Mouse (Mus musculus) neural tube, embryonic 13.5 days (tissue): ENCODE results near the gene Asphd2. TPM values are rescaled to one million over a fixed set of nuclear protein-coding genes. Genes with fewer than 3 reads are reported as not detected.

Source experiments
- ATAC-seq: fragments of 200-750 bp; cut with Nextera tagmentation; 2 replicates; pipeline ENCODE4 v1.8.0; 2017; ENCODE audit warnings: low read depth, mild to moderate bottlenecking, moderate TSS enrichment, moderate library complexity
- H3K27ac ChIP-seq: fragments of 300-500 bp; sonication (generic); replicated peaks from 2 replicates; pipeline ENCODE4 v1.5.1; 2015; ENCODE audit warnings: moderate library complexity, mild to moderate bottlenecking, inconsistent platforms
- H3K27me3 ChIP-seq: fragments of 300-500 bp; sonication (generic); 2 replicates; pipeline ENCODE4 v1.6.1; 2015; ENCODE audit warnings: mild to moderate bottlenecking, inconsistent platforms
- H3K36me3 ChIP-seq: fragments of 300-500 bp; sonication (generic); 2 replicates; pipeline ENCODE4 v1.6.1; 2015; ENCODE audit warnings: mild to moderate bottlenecking, inconsistent platforms
- H3K4me1 ChIP-seq: fragments of 300-500 bp; sonication (generic); replicated peaks from 2 replicates; pipeline ENCODE4 v1.6.1; 2015; ENCODE audit warnings: inconsistent platforms
- H3K4me2 ChIP-seq: fragments of 300-500 bp; sonication (generic); 2 replicates; pipeline ENCODE4 v1.6.1; 2015; ENCODE audit warnings: inconsistent platforms, mild to moderate bottlenecking, moderate library complexity
- H3K4me3 ChIP-seq: fragments of 300-500 bp; sonication (generic); 2 replicates; pipeline ENCODE4 v1.5.1; 2015; ENCODE audit warnings: mild to moderate bottlenecking, inconsistent platforms
- H3K9ac ChIP-seq: fragments of 300-500 bp; sonication (generic); 2 replicates; pipeline ENCODE4 v1.6.1; 2015; ENCODE audit warnings: moderate library complexity, mild to moderate bottlenecking, inconsistent platforms
- H3K9me3 ChIP-seq: fragments of 300-500 bp; sonication (generic); 2 replicates; pipeline ENCODE4 v1.6.1; 2016; ENCODE audit warnings: inconsistent platforms
- WGBS: fragments of 180-500 bp; shearing (Covaris S2); methylation state at CpG from one replicate; pipeline ENCODE4 v1.1.7; 2015; 5-methylcytosine and 5-hydroxymethylcytosine counted together
- polyA plus RNA-seq: library from polyadenylated mRNA; unstranded; fragments of >200 nt; fragmentation: Nextera tagmentation; extraction: Ambion mirVana; gene quantifications from 2 replicates; pipeline ENCODE4 v1.2.1, GENCODE M21; 2015

The Asphd2 gene
- polyA plus RNA-seq, 1 experiment from 2014 or later: 69.6 TPM

GRCm38 (mm10) chr5:112367929-112368328 lies 26.7 kb downstream of the Asphd2 start:
- Histone ChIP-seq H3K4me3 (no peak overlapping the region), H3K27ac (no peak overlapping the region), H3K9me3 (no peaks in the 10 kb centered on the region), H3K9ac (no peak overlapping the region), H3K4me2 (no peak overlapping the region), H3K27me3 (no peaks in the 10 kb centered on the region), H3K36me3 (peaks cover 61% of the 10 kb centered on the region), H3K4me1 (peaks cover 46% of the 10 kb centered on the region)
- ATAC-seq: no peak
- 90% methylated on average over 12 of the region's 12 CpGs for WGBS

- Histone ChIP-seq H3K9me3 (no peaks in the 10 kb centered on the region), H3K27me3 (no peaks in the 10 kb centered on the region), H3K9ac (no peak overlapping the region), H3K4me2 (no peak overlapping the region), H3K4me3 (no peak overlapping the region), H3K27ac (no peak overlapping the region), H3K4me1 (peaks cover 40% of the 10 kb centered on the region), H3K36me3 (peaks cover 66% of the 10 kb centered on the region)
- 88% methylated on average over 4 of the region's 4 CpGs for WGBS
- ATAC-seq: no peak
These were observed 27.3 kb downstream of the Asphd2 start for GRCm38 (mm10) chr5:112367338-112367737.

GRCm38 (mm10) chr5:112366879-112367278 lies 27.8 kb downstream of the Asphd2 start:
- H3K4me1 ChIP-seq: peaks cover 35% of the 10 kb centered on the region
- H3K36me3 ChIP-seq: peaks cover 70% of the 10 kb centered on the region
- ATAC-seq: no peak

GRCm38 (mm10) chr5:112364184-112364797 lies 30.4 kb downstream of the Asphd2 start:
- H3K36me3 ChIP-seq: peaks cover 61% of the 10 kb centered on the region
- no peaks in the 10 kb centered on the region for H3K9me3 ChIP-seq
- no peak overlapping the region for H3K27ac ChIP-seq
- H3K9ac ChIP-seq: no peak overlapping the region
- H3K27me3 ChIP-seq: no peaks in the 10 kb centered on the region
- peaks cover 9% of the 10 kb centered on the region for H3K4me1 ChIP-seq
- 77% methylated on average over 10 of the region's 10 CpGs for WGBS
- H3K4me2 ChIP-seq: no peak overlapping the region
- H3K4me3 ChIP-seq: no peak overlapping the region
- ATAC-seq: no peak

More at GRCm38 (mm10) chr5:112366879-112367278, 27.8 kb downstream of the Asphd2 start:
- no peaks in the 10 kb centered on the region for H3K9me3 ChIP-seq
- H3K9ac ChIP-seq: no peak overlapping the region
- no peaks in the 10 kb centered on the region for H3K27me3 ChIP-seq
- H3K4me3 ChIP-seq: no peak overlapping the region
- 96% methylated on average over 6 of the region's 6 CpGs for WGBS
- no peak overlapping the region for H3K27ac ChIP-seq
- H3K4me2 ChIP-seq: no peak overlapping the region

GRCm38 (mm10) chr5:112360077-112360476 lies 34.6 kb downstream of the Asphd2 start:
- H3K9ac ChIP-seq: no peak overlapping the region
- no peaks in the 10 kb centered on the region for H3K9me3 ChIP-seq
- peaks cover 67% of the 10 kb centered on the region for H3K36me3 ChIP-seq
- H3K27me3 ChIP-seq: no peaks in the 10 kb centered on the region
- H3K27ac ChIP-seq: no peak overlapping the region
- 88% methylated on average over 3 of the region's 3 CpGs for WGBS
- no peaks in the 10 kb centered on the region for H3K4me1 ChIP-seq
- no peak for ATAC-seq
- H3K4me3 ChIP-seq: no peak overlapping the region
- no peak overlapping the region for H3K4me2 ChIP-seq

GRCm38 (mm10) chr5:112359520-112359919 lies 35.1 kb downstream of the Asphd2 start:
- H3K9ac ChIP-seq: no peak overlapping the region
- H3K4me3 ChIP-seq: no peak overlapping the region
- peaks cover 67% of the 10 kb centered on the region for H3K36me3 ChIP-seq
- no peaks in the 10 kb centered on the region for H3K4me1 ChIP-seq
- H3K27me3 ChIP-seq: no peaks in the 10 kb centered on the region
- WGBS: 96% methylated on average over 4 of the region's 4 CpGs
- no peaks in the 10 kb centered on the region for H3K9me3 ChIP-seq
- H3K27ac ChIP-seq: no peak overlapping the region
- H3K4me2 ChIP-seq: no peak overlapping the region
- no peak for ATAC-seq

- no peak for ATAC-seq
- Histone ChIP-seq H3K9me3 (no peaks in the 10 kb centered on the region), H3K27ac (no peak overlapping the region), H3K36me3 (peaks cover 69% of the 10 kb centered on the region), H3K4me3 (no peak overlapping the region), H3K9ac (no peak overlapping the region), H3K4me1 (no peaks in the 10 kb centered on the region), H3K4me2 (no peak overlapping the region), H3K27me3 (no peaks in the 10 kb centered on the region)
- WGBS: 90% methylated on average over 9 of the region's 9 CpGs
These were observed 38.3 kb downstream of the Asphd2 start for GRCm38 (mm10) chr5:112356322-112356721.

GRCm38 (mm10) chr5:112355910-112356309 lies 38.8 kb downstream of the Asphd2 start, which contains the start of gene Gm6583:
Gene Gm6583, minus strand, starts transcription at chr5:112356033.
- Histone ChIP-seq H3K4me1 (no peaks in the 10 kb centered on the region), H3K9ac (no peak within 1 kb of the TSS), H3K4me3 (no peak within 1 kb of the TSS), H3K27ac (no peak within 1 kb of the TSS), H3K4me2 (no peak within 1 kb of the TSS), H3K36me3 (peaks cover 73% of the 10 kb centered on the region), H3K9me3 (no peaks in the 10 kb centered on the region), H3K27me3 (no peaks in the 10 kb centered on the region)
- 67% methylated on average over 13 of the region's 13 CpGs for WGBS
- no peak for ATAC-seq

- Histone ChIP-seq H3K36me3 (peaks cover 77% of the 10 kb centered on the region), H3K4me1 (no peaks in the 10 kb centered on the region)
- 90% methylated on average over 6 of the region's 6 CpGs for WGBS
These were observed 39.2 kb downstream of the Asphd2 start for GRCm38 (mm10) chr5:112355493-112355892.

GRCm38 (mm10) chr5:112349169-112349568 lies 45.5 kb downstream of the Asphd2 start:
- H3K4me1 ChIP-seq: peaks cover 26% of the 10 kb centered on the region
- no peaks in the 10 kb centered on the region for H3K27me3 ChIP-seq
- H3K36me3 ChIP-seq: peaks cover 69% of the 10 kb centered on the region
- no peak overlapping the region for H3K4me3 ChIP-seq
- 0 out of 2 replicates have a peak, but pooled peaks have one; percentile 19 for ATAC-seq
- no peak overlapping the region for H3K9ac ChIP-seq
- no peaks in the 10 kb centered on the region for H3K9me3 ChIP-seq
- H3K27ac ChIP-seq: no peak overlapping the region
- H3K4me2 ChIP-seq: no peak overlapping the region
- 82% methylated on average over 8 of the region's 8 CpGs for WGBS

More at GRCm38 (mm10) chr5:112355493-112355892, 39.2 kb downstream of the Asphd2 start:
- no peak overlapping the region for H3K4me2 ChIP-seq
- no peak overlapping the region for H3K9ac ChIP-seq
- no peak overlapping the region for H3K27ac ChIP-seq
- H3K27me3 ChIP-seq: no peaks in the 10 kb centered on the region
- no peaks in the 10 kb centered on the region for H3K9me3 ChIP-seq
- ATAC-seq: no peak
- H3K4me3 ChIP-seq: no peak overlapping the region

- Histone ChIP-seq H3K4me2 (no peak overlapping the region; the same call in 1 of the 2 replicates), H3K9me3 (no peaks in the 10 kb centered on the region), H3K4me1 (peaks cover 48% of the 10 kb centered on the region), H3K36me3 (peaks cover 42% of the 10 kb centered on the region), H3K27me3 (no peaks in the 10 kb centered on the region), H3K9ac (peak overlapping the region; percentile 50), H3K27ac (no peak overlapping the region), H3K4me3 (no peak overlapping the region)
- no peak for ATAC-seq
- WGBS: 85% methylated on average over 16 of the region's 16 CpGs
These were observed 48.3 kb downstream of the Asphd2 start for GRCm38 (mm10) chr5:112346211-112346965.

- Histone ChIP-seq H3K4me2 (no peak overlapping the region), H3K27me3 (no peaks in the 10 kb centered on the region), H3K4me1 (peaks cover 52% of the 10 kb centered on the region), H3K27ac (no peak overlapping the region), H3K36me3 (peaks cover 28% of the 10 kb centered on the region), H3K9ac (peak overlapping the region; percentile 50), H3K9me3 (no peaks in the 10 kb centered on the region), H3K4me3 (no peak overlapping the region)
- WGBS: 80% methylated on average over 6 of the region's 6 CpGs
- ATAC-seq: no peak
These were observed 50.3 kb downstream of the Asphd2 start for GRCm38 (mm10) chr5:112344092-112344960.
